Mouse (Mus musculus) E14TG2a.4 (cell line): Measurements from ENCODE around the gene Leo1.
A peak's percentile ranks its signal among the peaks of the same experiment; 100 is the strongest.

Experiments
- CTCF ChIP-seq: conservative IDR thresholded peaks from 2 replicates; pipeline ENCODE4 v1.5.1; 2014; ENCODE audit warnings: low read length
- POU5F1 ChIP-seq: IDR thresholded peaks from 2 replicates; pipeline ENCODE4 v1.6.1; 2014; ENCODE audit warnings: low read length, borderline replicate concordance

DNA sequence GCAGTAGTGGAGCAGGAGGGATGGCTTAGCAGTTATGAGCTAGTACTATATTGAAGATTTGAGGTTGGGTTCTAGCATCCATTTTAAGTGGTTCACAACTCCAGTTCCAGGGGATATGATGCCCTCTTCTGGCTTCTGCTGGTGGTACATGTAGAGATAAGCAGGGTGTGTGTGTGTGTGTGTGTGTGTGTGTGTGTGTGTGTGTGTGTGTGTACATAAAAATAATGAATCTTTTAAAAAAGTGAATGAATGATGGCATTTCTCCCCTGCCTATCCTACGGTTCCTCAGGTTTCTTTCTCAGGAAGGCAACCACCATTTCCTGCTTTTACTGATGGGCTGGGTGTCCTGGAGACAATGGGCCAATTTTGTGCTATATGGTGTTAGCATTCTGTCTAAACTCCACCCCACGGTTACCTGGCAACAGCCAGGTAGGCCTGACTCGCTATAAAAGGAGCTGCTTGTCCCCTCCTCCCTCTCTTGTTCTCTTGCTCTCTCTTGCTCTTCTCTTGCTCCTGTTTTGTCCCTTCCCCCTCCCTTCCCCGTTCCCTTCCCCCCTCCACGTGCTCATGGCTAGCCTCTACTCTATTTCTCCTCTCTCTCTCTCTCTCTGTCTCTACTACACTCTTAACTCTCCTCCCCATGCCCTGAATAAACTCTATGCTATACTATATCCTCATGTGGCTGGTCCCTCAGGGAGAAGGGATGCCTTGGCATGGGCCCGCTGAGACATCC is 3.5 kb upstream of the Leo1 start:
- TF ChIP-seq CTCF (peak; percentile 33), POU5F1 (no peak)
